Mouse (Mus musculus) retina, postnatal 1 day (tissue): ENCODE data around the gene Gab1.

ENCODE experiments used
- DNase-seq: peaks from one replicate; pipeline ENCODE4 v3.0.0-alpha.2; 2012

Gene Gab1

DNA sequence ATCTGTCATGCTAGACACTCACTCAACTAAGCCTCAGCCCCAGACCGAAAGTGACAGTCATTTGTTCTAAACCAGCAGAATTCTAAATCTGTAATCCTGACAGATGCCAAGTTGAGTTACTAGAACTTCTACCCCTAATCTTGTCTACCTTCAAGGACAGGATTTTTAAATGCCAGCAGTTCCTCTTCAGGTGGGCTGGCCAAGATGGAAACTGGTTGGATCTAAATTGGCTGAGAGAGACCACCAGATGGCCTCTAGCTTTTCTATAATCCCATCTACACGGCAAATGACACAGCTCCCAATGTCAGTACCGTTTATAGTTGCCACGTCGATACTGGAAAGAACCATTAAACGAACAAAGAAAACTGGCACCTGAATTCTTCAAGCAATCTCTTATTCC is 8.9 kb downstream of the Gab1 start:
- no peak for DNase-seq

DNA sequence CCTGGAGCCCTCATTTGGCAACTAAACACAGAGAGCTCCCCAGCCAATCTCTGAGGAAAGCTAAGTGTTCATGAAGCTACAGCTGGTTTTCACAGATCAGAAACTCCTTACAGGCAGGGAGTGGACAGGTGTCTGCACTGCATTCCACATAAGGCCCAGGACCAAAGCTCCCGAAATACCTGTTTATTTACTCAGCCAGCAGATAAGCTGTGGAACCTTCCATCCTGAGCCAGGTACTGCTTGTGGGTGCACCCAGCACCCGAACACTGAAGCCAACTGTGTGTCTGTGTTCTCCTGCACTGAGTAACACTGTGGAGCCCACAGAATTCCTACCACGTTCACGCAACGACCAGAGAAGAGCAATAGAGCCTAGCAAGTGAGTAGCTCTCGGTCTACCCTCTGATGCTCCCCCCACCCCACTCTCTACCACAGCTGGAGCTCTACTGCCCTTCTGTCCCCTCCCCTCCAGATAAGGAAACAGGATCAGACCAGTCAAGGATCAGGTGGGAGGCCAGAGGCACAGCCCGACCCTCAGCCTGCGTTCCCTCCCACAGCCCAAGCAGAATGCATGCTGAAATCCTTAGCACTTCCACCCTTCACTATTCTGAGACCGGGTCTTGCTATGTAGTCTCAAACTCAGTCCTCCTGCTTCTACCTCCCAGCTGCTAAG is 9.6 kb downstream of the Gab1 start:
- no peak for DNase-seq

DNA sequence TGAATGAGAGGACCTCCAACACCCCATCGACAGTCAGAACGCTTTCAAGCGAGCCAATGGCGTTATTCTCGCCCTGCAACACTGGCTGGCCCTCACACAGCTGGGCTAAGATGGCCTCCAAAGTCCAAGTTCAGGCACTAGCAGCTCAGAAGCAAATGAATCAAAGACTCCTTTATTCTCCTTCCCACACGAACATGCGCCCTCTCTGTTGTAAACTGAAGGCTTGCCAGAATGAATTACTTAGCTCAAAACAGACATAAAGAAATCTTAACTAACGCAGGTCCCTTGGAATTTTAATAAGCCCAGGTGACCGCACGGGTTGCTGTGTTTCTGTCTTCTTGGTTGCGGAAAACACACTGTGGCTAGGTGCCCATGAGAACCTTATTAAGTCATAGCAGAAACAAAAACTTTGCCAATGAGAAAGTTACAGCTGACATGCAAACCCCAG is 10.4 kb downstream of the Gab1 start:
- DNase-seq = peak; percentile 60

DNA sequence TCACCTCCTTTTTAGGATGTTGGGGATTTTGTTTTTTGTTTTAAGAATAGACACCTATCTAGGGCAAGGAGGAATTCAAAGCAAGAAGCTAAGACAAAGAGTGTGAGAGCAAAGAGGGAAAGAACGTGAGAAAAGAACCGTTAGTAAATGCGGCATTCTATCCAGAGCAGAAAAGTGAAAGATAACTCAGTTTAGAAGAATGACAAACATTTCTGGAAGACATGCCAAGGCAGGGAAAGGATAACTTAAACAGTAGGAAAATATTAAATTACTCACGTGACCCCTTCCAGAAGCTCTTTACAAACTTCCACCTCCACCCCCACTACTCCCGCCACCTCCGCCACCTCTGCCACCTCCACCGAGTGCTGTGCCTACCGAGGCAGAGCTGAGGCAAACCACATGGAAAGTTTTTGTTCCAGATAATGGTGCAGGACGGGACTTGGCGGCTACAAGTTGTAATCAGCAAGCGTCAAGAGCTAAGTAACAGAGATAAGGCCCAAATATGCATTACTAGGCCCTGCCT is 11.5 kb downstream of the Gab1 start:
- no peak for DNase-seq

DNA sequence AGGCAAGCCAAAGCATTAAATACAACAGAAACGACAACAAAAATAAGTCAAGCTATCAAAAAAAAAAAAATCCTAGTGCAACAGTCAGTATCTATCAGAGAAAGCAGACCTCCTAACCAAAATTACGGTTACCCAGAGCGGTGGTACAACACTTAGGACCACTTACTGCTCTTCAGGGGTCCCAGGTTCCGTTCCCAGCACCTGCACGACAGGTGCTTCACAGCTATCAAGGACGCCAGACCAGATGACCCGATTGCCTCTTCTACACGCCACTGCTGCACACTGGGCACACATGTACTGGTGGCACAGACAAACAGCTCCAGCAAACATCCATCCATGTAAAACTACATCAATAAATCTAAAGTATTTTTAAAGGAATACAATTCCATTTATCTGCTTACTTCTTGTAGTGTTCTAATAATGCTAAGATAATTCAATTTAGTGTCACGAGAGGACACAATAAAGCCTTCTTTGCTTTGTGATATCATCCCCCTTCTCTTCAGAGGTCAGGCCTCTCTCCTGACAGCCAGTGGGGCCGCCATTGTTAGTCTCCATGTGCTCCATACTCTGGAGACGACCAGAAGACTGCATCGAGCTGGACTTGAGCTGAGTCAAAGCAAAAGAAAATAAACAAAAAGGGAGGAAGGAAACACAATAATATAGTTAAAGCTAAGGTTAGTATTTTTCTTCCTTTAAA is 12.2 kb downstream of the Gab1 start:
- no peak for DNase-seq

DNA sequence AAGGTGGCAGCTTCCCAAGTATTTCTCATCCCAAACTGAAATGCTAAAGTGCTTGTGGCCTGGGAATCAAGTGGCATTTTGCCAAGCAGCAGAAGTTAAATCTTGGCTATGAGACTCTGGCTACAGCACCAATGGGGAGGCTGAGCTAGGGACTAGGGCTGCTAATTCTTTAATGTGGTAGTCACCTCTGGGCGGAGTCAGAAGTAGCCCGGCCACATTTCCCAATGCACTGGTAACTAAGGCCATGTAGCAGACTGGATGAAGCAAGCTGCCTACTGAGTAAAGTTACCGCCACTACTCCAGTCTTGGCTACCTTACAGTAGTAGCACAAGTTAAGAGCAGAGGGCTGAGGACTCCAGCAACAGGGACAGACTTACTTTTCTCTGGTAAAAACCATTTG is 12.7 kb downstream of the Gab1 start:
- DNase-seq = no peak

DNA sequence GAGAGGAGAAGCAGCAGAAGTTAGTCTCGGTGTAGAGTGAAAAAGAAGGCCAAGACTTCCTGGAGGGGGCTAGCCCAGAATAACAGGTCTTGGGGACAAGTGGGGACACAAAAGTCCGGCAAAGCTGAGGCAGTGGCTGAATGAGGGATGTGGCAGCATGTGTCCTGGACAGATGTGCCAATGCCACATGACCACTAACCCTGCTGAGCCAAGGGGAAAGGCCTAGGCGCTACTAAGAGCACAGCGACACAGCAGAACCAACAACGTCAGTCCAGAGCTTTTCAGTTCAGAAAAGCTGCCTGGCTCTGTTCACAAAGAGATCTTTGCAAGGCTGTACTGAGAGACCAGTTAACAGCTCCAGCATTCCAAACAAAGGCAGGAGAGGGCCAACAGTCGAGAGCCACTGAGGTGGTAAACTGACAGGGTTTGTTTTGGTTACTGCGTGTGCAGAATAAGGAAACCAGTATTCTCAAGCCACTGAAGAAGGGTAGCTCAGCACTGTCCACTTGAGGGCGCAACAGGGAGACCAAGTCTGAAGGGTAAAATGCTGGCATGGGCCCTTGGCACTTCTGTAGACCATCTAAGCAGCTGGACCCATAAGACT is 15.0 kb downstream of the Gab1 start:
- DNase-seq = no peak

DNA sequence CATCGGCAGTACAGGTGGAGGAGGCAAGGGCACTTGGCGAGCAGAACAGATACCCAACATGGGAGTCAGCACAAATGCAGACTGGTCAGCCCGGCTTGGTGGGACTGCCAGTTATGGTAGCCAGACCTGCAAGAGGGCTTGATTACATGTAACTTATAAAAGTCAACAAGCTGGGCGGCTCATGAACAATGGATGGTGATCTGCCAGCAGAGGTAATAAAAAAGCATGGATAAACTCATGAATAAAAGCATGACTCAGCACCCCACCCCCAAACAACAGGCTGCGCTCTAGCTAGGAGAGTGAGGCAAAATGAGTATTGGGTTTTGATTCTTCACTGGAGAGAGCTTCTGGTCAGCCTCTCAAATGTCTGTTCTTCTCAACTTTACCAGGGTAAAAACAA is 16.9 kb downstream of the Gab1 start:
- DNase-seq = no peak

DNA sequence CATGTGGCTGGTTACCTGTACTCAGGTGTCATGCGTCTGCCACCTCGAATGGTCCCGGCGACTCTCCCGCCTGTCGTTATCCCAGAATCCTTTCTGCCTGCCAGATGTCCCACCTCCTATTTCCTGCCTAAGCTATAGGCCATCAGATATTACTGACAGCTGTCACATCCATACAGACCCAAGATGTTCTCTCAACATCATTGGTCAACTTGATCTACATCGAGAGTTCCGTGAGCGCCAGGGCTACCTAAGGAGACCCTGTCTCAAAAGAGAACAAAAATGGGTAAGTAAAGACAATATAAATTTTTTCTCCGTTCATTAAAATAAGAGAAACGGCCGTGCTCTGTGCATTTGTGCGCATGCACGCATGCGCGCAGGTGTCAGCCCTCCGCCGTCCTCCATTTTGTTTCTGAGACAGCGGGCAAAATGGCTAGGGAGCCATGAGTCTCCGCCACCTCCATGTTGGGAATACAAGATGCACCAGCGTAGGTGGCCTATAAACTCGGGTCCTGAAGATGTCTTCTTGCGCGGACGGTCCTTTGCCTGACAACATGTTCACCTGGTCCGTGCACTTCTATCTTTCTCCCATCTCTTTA is 21.0 kb downstream of the Gab1 start:
- no peak for DNase-seq

DNA sequence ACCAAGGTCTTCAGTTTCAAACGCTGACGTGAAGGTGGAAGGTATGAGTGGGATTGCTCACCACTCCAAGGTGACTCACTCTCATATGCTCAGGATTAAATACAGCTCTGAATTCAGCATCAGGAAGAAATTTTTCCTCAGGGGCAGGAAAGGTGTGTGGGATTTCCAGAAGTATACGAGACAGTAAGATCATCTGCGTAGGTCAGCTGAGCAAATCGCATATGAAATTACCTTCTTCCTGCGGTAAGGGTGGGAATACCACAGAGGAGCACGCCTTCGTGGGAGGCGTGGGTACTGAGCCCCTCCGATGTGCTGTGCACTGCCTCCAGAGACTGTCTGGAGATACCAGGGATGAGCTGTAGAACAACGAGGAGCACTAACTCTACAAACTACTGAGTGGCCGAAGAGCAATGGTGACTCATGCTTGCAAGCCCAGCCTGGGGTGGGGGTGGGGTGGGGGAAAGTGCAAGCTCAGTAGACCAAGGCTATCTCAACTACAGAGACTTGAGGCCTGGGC is 22.4 kb downstream of the Gab1 start:
- DNase-seq = no peak

DNA sequence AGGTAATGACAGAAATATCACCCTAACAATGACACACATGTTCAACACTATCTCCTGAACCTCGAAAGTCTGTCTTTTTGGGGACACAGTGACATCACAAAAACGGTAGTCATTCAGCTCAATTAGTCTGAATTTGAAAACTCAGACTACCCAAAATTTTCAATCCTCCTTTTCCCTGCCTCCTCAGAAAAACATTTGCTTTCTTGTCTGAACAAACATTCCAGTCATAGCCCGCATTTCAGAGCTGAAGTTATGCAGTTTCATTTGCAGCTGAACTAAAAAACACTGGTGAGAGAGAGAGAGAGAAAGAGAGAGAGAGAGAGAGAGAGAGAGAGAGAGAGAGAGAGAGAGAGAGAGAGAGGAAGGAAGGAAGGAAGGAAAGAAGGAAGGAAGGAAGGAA is 23.2 kb downstream of the Gab1 start:
- no peak for DNase-seq

DNA sequence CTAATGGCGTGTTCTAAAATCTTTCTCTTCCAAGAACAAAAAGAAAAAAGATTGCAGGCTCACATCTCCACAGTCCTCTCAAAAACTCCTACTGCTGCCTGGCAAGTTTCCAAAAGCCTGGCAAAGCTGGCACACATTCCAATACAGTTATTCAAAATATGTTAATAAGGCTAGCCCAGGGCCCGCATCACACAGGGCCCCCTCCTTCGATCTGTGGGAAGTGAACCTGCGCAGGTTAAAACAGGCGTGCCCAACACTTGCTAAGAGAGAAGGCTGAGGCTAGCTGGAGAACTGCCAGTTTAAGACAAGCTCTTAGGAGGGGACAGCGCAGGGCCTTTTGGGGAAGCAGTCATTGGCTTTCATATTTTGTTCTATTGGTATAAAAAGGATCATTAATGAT is 23.7 kb downstream of the Gab1 start:
- peak; percentile 77 for DNase-seq

DNA sequence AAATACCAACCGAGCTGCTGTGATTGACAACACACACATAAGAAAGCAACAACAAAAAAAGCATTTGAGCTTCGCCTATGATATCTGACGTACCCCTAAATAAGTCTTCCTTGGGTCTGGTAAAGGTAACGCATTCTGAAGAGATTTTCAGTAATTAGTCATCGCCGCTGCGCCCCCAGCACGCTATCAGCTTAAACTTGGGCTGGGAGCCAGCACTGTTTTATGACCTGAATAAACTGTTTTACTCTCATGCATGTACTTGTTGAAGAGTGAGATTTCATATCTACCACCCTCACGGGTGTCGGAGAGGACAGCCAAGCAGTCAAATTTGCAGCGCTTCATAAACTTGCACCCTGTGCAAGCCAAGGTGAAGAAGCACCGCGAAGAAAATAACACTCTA is 26.7 kb downstream of the Gab1 start:
- DNase-seq = no peak

DNA sequence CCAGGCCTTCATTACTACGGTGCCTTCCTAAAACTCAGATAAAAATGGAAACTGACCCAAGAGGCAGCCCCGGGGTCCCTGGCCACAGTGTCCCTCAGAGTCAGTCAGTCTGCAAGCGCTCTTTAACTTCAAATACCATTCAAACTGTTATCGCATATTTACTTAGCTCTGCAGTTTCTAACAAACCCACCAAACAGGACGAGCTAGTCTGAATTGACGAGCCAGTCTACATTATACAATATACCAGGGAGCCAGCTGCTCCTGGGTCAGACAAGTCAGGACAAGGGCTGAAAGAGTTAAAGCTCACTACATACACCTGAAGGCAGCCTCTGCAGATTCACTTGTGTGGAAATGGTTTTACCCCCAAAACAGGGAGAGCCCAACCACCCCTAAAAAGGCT is 27.1 kb downstream of the Gab1 start:
- DNase-seq = no peak

DNA sequence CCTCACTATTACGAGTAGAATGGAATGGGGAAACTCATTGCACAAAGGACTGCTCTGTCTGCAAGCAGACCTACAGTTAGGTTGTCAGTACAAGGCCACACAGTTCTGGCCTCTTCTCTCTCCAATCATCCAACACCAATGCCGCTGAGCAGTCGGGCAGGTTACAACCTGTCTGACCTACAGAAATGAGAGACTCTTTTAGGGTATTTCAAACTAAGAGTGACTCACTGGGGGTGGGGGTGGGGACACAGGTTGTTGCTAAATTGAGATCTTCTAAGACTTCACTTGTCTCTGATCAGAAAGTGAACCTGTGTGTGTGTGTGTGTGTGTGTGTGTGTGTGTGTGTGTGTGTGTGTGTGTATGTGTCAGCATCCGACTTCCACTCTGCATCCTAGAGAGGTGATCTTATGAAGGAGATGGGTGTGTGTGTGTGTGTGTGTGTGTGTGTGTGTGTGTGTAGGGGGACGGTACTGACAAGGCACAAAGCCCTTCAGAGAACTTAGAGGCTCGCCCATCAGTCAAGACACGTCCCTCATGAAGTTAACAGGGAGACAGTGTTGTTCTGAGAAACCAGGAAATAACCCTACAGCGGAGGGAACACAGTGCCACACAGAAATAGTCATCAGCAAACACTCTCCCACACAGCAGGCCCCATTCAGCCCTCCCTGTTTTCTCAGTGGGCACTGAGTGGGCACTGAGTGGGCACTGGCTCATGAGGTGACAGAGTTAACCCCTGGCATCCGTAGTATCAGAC is 27.7 kb downstream of the Gab1 start:
- no peak for DNase-seq

DNA sequence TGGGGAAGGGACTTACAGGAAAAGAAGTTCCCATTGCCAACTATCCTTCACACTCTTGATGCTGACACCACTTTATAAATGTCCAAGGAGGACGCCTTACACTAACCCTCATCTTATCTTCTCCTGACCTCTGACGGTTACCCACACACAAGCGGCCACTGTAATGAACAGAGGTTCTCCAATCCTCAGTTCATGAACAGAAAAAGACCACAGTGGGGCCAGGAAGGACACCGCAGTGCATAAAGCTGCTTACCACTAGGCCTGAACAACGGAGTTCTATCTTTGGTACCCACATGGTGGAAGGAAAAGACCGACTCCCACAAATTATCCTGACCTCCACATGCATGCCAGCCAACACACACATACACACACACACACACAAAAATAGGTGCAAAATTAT is 28.7 kb downstream of the Gab1 start:
- DNase-seq = no peak

DNA sequence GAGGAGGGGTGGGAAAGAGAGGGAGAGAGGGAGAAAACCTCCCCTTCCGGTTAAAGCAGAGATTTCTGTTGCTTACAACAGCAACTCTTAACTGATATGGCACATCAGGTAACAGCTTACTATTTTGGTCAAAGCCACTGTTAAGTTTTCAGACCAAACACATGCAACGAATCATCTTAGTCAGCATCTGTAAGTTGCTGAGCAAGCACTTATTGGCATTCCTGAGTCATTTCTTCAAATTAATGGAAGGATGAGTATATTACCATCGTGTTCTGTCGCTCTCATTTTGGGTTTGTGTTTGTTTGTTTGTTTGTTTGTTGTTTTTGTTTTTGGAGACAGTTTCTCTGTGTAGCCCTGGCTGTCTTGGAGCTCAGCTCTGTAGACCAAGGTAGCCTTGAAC is 30.3 kb downstream of the Gab1 start:
- no peak for DNase-seq

DNA sequence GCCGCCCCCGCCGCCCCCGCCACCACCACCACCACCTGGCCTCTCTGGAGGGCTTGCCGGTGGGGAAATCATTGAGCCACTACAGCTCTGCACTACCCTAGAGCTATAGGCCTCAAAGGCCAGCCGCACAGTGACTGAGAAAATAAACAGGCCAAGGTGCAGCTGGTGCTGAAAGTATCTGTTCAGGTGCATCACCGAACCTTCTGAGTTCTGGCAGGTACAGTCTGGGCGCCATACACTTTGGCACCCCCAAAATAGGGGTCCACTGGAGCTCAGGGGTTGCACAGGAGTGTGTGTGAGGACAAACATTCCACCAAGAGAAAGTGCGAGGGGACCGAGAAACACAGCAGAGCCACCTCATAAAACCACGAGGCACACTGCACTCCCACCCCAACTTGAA is 31.7 kb downstream of the Gab1 start:
- no peak for DNase-seq

DNA sequence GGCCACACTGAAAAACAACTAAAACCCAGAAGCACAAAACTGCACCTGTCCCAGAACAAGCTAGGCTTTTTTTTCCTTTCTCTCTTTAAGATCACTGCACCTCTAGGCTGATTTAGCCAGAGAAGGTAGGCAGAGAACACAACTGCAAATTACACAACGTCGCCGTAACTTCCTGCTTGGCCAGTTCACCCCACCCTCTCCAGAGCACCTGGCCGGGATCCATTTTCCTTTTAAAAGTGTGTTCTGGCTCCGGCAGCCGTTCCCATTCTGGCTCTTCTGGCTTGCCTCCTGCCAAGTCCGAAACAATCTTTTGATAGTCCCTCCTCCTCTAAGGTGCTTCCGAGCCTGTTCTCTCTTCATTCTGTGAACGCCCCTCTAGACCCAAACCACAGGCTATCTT is 32.4 kb downstream of the Gab1 start:
- DNase-seq = no peak

DNA sequence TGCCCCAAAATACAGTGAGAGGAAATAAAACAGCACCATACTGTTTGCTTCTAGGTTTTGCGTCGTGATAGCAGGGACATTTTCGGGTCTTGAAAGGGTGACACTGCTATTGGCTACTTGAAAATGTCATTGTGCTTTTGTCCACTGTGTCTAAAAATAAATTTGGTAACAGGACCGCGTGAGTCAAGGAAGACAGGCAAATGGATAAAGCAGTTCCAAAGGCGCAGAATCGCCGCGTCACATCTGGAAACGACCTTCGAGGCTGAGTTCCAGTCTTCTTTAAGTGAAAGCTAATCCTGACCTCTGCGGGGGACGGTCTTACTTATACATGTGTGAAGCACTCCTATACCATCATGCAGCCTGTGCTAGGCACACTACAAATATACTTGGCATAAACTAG is 35.0 kb downstream of the Gab1 start:
- no peak for DNase-seq

DNA sequence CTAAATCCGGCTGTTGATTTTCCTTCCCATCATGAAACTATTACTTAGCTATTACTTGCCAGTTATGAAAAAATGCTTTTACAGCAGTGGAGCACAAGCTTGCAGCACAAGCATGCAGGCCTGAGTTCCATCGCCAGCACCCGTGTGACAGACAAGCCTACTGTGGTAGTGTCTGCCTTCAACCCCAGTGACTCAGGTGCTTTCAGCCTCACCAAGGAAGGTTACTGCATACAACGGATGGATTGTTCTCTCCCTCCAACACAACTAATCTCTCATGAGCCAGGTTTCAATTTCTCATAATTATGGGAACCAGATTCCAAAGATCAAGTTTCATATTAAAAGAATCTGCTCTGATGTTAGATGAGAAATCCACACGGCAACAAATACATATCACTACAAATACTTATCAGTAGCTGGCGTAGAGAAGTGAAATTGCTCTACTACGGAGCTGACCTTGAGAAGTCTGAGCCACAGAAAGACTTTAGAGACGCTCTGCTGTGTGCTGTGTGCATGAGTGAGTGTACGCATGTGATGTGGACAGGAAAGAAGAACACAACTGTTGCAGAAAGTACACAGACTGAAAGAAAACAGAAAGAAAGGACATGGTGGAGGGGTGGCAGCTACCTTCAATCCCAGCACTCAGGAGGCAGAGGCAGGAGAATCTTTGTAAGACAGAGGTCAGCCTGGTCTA is 36.4 kb downstream of the Gab1 start:
- DNase-seq = no peak

DNA sequence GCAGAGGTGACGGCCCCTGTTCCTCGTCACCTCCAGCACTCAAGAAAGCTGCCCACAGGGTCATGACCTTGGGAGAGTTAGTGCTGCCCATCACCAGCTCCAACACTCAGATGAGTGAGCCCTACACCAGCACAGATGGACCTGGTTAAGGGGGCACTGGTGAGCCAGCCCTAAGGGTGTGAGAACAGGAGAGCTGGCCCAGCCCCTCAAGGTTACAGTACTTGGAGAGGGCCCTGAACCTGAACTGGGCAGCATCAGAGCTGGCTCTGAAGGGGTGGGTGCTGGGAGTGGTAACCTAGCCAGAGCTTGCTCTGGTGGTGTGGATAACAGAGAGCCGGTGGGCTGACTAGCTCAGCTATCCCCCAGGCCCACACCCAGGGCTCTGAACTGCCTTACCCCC is 37.8 kb downstream of the Gab1 start:
- DNase-seq = no peak
